Mouse (Mus musculus) right cerebral cortex, adult 2 months (tissue): ENCODE results near the gene Setd5.

Experiments used
- DNase-seq, 2 experiments: peaks; one replicate each; pipeline ENCODE4 v3.0.0; 2021 to 2022; ENCODE audit warnings: low spot score in 2 of 2

Gene Setd5

GRCm38 (mm10) chr6:113054552-113055107 lies 22.5 kb upstream of the Setd5 start:
- no peak for DNase-seq

- no peak for DNase-seq
Observed at GRCm38 (mm10) chr6:113060892-113061563, 16.1 kb upstream of the Setd5 start.

- DNase-seq, result no peak
Observed at GRCm38 (mm10) chr6:113062253-113062652, 14.9 kb upstream of the Setd5 start.

GRCm38 (mm10) chr6:113063363-113063762 lies 13.8 kb upstream of the Setd5 start:
- DNase-seq, result no peak

- DNase-seq, result no peak
Observed at GRCm38 (mm10) chr6:113065186-113065585, 12.0 kb upstream of the Setd5 start.

- DNase-seq, result no peak
Observed at GRCm38 (mm10) chr6:113069154-113069553, 8.0 kb upstream of the Setd5 start.

- no peak for DNase-seq
Observed at GRCm38 (mm10) chr6:113075261-113075660, 1.9 kb upstream of the Setd5 start.

- DNase-seq, result peak; percentile 86 to 90
Observed at GRCm38 (mm10) chr6:113076012-113076685, 1.0 kb upstream of the Setd5 start.

GRCm38 (mm10) chr6:113077569-113078030 lies 435 bp downstream of the Setd5 start:
- DNase-seq, result no peak

- peak; percentile 37 to 48 for DNase-seq
Observed at GRCm38 (mm10) chr6:113078031-113078721, 1.0 kb downstream of the Setd5 start.

GRCm38 (mm10) chr6:113079492-113079891 lies 2.3 kb downstream of the Setd5 start:
- peak; percentile 28 to 47 for DNase-seq

- no peak for DNase-seq
Observed at GRCm38 (mm10) chr6:113082229-113082628, 5.1 kb downstream of the Setd5 start.

GRCm38 (mm10) chr6:113084590-113084989 lies 7.4 kb downstream of the Setd5 start:
- DNase-seq, result no peak

GRCm38 (mm10) chr6:113093206-113093605 lies 16.0 kb downstream of the Setd5 start:
- DNase-seq, result no peak

- no peak for DNase-seq
Observed at GRCm38 (mm10) chr6:113095547-113095946, 18.4 kb downstream of the Setd5 start.

GRCm38 (mm10) chr6:113097662-113098061 lies 20.5 kb downstream of the Setd5 start:
- no peak for DNase-seq

- peak; percentile 88 to 92 for DNase-seq
Observed at GRCm38 (mm10) chr6:113099640-113100289, 22.6 kb downstream of the Setd5 start.

GRCm38 (mm10) chr6:113102541-113102940 lies 25.4 kb downstream of the Setd5 start:
- DNase-seq, result no peak

GRCm38 (mm10) chr6:113103765-113104164 lies 26.6 kb downstream of the Setd5 start:
- peak in 1 of 2 experiments; percentile 45 for DNase-seq

GRCm38 (mm10) chr6:113109378-113109777 lies 32.2 kb downstream of the Setd5 start:
- no peak for DNase-seq

- no peak for DNase-seq
Observed at GRCm38 (mm10) chr6:113109956-113110355, 32.8 kb downstream of the Setd5 start.

GRCm38 (mm10) chr6:113120806-113121205 lies 43.6 kb downstream of the Setd5 start:
- DNase-seq, result no peak
